Mouse (Mus musculus) erythroblast, adult 5-6 weeks (primary cell): ENCODE data around the gene 4932438H23Rik. TPM values are rescaled to one million over a fixed set of nuclear protein-coding genes. Genes with fewer than 3 reads are reported as not detected.

Experiments used
- ATAC-seq: replicated peaks from 2 replicates; pipeline ENCODE4 v1.8.0; 2016; ENCODE audit warnings: moderate number of reproducible peaks, mild to moderate bottlenecking, moderate TSS enrichment, inconsistent platforms; ENCODE audit not compliant: poor library complexity, low FRiP score, severe bottlenecking
- total RNA-seq, 2 experiments: library from RNA; stranded (forward) in 1 of 2; stranded (reverse) in 1 of 2; fragments of 150-400 nt in 1 of 2; fragments of 200-764, 138-1000 nt in 1 of 2; gene quantifications; 2 replicates each; pipeline versions ENCODE4 v1.2.3 to v1.2.4; 2015 to 2017; ENCODE audit warnings: low replicate concordance in 2 of 2

The 4932438H23Rik gene
- total RNA-seq, 2 experiments from 2014 or later, result not detected

DNA sequence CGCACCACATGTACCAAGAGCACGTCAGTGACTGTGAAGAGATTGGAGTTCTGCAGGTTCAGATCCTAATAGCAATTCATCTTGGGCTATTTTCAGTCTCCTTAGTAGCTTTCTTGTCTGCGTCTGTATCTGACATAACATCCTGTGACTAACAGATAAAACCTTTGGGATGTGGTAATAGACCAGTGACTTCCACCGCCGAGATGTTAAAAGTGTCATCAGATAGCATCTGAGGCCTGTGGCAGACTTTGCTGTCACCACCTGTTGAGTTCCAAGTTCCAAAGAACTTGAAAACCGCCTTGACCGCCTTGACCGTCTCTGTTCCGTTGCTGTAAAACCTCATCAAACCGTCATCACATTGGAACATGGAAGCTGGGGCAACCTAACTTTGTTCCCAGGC is 31.1 kb downstream of the 4932438H23Rik start:
- ATAC-seq, result no peak

DNA sequence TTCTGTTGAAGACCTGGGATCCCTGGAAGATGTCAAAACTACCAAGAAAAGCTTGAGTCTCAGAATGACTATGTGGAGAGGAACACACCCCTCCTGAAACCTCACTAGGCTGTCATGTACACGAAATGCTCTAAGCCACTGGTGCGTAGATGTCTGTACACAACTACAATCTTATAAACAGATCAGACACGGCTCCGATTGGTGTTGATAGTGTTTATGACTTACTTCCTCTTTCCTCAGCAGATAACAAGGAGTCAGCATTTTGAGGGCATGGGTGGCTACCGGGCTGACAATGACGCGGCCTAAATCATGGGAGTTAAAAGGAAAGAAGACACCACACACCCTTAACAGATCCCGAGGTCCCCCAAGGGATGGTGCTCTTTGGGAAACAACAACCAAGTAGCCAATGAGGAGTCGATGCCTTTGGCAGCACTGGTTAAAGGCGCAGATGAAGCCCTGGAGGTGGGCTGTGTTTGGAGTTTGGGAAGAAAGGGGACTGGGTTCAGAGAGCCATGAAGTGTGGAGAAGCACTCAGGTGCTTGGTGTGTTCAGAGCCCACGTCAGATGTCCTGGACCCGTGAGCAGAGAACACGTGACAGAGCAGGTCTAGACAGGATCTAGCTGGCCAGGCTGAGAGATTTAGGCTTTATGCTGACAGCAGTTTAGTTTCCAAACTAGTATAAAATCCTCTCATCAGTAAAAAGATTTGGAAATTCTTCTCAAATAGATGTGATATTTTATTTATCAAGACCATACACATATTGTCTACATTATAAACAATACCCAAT is 33.2 kb downstream of the 4932438H23Rik start:
- no peak for ATAC-seq

DNA sequence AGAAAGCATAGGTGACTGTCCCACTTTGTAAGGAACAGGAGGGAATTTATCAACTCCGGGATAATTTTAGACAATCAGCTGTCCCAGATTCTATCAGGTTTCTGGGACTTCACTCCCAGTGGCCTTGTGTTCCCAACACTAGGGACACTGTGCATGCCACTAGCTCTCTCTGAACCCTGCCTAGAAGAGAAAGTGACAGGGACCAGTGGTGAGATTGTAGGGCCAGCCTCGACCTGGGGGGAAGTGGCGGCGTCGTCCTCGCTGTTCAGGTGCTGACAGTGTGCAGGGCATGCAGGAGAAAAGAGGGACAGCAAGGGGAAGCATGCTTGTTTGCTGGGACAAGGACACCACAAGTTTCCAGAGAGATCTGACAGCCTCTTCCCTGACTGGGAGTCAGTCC is 37.2 kb downstream of the 4932438H23Rik start:
- no peak for ATAC-seq

GRCm38 (mm10) chr16:91057261-91057660 is 37.7 kb downstream of the 4932438H23Rik start:
- no peak for ATAC-seq

DNA sequence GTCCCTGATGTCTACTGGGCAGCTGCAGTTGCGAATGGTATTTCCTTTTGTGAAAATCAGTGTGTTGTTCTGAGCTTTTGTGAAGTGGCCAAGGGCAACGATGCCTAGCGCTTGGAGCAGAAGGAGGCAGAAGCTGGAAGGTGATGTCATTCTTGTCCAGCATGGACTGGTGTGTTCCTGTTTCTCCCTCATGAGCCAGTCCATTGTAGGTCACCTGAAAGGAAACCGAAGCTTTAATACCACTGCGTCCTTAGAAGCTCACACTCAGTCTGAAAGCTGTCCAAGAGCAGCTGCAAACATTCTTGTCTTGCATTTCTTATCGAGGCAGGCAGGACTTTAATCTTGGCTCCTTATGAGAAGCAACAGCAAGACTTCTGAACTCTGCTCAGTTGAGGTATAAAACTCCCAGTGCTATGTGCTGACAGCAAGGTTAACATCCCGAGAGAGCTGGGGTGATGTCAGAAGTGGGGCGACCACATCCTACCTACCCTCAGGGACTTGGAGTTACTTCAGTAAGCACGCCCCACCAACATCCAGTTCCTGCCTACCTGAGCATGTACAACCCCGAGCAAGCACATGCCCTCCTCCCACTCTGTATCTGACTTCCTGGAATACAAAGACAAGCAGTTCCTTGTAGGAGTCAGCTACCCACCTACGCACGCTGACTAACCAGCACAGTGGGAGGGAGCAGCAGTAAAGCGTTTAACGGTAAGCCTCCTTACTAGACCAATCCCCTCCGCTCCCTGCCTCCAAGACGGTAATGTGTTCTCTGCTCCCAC is 38.7 kb downstream of the 4932438H23Rik start:
- no peak for ATAC-seq

GRCm38 (mm10) chr16:91055150-91055549 is 39.8 kb downstream of the 4932438H23Rik start:
- ATAC-seq, result no peak

GRCm38 (mm10) chr16:91053599-91053998 is 41.3 kb downstream of the 4932438H23Rik start:
- no peak for ATAC-seq

- peak; percentile 45; the same call in 1 of the 2 replicates for ATAC-seq
These were observed 49.4 kb downstream of the 4932438H23Rik start for GRCm38 (mm10) chr16:91045511-91045910.

- peak; percentile 91 for ATAC-seq
These were observed 50.4 kb downstream of the 4932438H23Rik start, which contains the start of gene Paxbp1 for GRCm38 (mm10) chr16:91044270-91045182. Paxbp1 (minus strand) TSS chr16:91044543.

- ATAC-seq, result peak; percentile 26
These were observed 51.3 kb downstream of the 4932438H23Rik start for GRCm38 (mm10) chr16:91043461-91044248.

DNA sequence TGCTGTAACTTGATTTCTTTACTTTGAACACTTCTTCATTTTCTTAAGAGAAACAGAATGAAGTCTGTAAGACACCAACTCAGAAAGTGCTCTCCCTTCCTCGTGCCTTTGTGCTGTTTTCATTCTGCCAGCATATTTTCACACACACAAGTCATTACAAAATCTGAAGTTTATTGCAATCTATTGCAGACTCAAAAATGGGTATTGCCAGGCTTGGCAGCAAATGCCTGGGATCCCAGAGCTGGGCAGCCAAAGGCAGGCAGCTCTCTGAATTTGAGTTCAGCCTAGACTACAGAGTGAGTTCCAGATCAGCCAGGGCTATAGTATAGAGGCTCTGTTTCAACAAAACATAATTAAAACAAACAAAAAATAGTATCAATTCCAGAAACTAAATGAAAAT is 52.3 kb downstream of the 4932438H23Rik start:
- ATAC-seq, result no peak

DNA sequence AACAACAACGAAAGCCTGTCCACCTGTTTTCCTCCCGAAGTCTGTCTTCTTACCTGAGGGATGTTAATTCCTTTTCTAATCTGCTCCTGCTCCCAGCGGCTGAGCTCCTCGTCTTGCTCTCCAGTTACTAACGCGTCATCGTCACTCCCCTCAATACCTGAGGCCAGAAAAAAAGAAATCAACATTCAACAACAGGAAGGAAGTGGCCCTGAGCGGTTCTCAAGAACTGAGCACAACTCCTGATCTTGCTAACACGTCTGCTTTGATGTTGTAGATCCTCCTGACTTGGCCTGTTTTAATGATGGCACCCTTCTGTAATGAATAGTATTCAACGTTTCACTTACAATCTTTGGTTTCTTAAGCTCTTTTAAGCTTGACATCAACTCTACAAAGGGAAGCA is 59.1 kb downstream of the 4932438H23Rik start:
- ATAC-seq, result no peak

GRCm38 (mm10) chr16:91030751-91031150 is 64.2 kb downstream of the 4932438H23Rik start:
- ATAC-seq, result no peak

DNA sequence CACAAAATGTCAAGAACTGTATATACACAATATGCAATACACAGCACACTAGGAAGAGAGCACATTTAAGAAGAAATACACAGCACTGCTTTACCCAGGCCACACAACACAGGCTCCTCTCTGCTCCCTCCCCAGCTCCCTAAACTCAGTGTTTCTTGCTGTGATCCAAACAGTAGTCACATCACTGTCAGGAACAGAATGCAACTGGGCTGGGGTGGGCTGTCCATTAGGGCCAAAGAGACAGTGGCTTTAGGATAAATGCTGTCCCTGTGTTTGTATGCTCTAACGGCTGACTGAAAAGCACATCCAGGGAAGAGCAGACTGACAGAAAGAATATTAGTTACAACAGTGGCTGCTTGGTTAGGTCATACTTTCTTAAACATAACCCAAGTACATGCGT is 65.0 kb downstream of the 4932438H23Rik start:
- ATAC-seq, result no peak

DNA sequence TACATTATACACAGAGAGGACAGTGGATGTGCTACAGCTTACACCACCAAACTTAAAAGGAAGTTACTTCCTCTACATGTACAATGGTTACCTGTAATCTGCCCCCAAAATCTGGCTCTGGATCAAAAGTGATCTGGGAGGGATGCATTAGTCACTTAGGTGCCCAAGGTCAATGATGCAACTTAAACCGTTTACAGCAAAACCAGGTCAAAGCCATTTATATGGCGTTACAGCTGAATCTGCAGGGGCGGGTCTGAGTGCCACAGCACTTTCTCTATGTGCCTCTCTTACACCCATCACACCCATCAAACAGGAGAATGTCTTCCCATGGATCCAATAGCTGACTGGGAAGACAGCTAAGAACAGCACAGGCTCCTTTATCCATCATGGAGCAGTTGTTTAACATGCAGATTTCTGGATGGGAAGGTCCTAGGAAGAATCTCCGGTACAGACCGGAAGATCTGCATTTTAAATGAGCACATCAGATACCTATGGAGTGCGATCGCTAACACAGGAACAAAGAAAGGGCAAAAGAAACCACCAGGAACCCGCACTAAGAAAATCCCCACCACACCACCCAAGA is 65.7 kb downstream of the 4932438H23Rik start:
- no peak for ATAC-seq

GRCm38 (mm10) chr16:91026290-91026689 is 68.6 kb downstream of the 4932438H23Rik start:
- no peak for ATAC-seq

DNA sequence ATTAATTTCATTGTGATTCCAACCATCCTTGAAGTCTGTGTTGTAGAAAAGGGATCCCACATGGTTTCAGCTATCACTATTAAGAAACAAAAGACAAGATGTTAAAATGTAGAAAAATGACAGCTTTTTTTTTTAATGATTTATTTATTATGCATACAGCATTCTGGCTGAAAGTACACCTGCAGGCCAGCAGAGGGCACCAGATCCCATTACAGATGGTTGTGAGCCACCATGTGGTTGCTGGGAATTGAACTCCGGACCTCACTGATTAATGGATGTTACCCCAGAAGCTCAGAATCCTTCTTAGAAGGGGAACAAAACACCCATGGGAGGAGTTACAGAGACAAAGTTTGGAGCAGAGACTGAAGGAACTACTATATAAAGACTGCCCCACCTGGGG is 71.5 kb downstream of the 4932438H23Rik start:
- ATAC-seq, result 0 out of 2 replicates have a peak, but pooled peaks have one; percentile 50

- ATAC-seq, result no peak
These were observed 74.0 kb downstream of the 4932438H23Rik start for GRCm38 (mm10) chr16:91020842-91021483.
